Mouse (Mus musculus) testis, adult 2 months (tissue): ENCODE results near the gene Ripor2. TPM values are rescaled to one million over a fixed set of nuclear protein-coding genes. Genes with fewer than 3 reads are reported as not detected.

Experiments used
- H3K27ac ChIP-seq: fragments of 200-500 bp; 2 replicates; pipeline ENCODE4 v1.5.1; 2012; ENCODE audit warnings: low read depth, low read length; ENCODE audit not compliant: control insufficient read depth, insufficient read depth
- H3K27me3 ChIP-seq: fragments of 200-500 bp; 2 replicates; pipeline ENCODE4 v1.6.1; 2012; ENCODE audit warnings: mild to moderate bottlenecking, low read length, moderate library complexity; ENCODE audit not compliant: control insufficient read depth, insufficient read depth
- H3K36me3 ChIP-seq: fragments of 200-500 bp; 2 replicates; pipeline ENCODE4 v1.6.1; 2012; ENCODE audit warnings: mild to moderate bottlenecking, low read length; ENCODE audit not compliant: control insufficient read depth, insufficient read depth
- H3K4me1 ChIP-seq: fragments of 200-500 bp; 2 replicates; pipeline ENCODE4 v1.6.1; 2012; ENCODE audit warnings: low read length; ENCODE audit not compliant: control insufficient read depth, insufficient read depth
- H3K4me3 ChIP-seq: fragments of 200-500 bp; 2 replicates; pipeline ENCODE4 v1.5.1; 2012; ENCODE audit warnings: low read depth, mild to moderate bottlenecking, low read length, moderate library complexity, mixed read lengths; ENCODE audit not compliant: control insufficient read depth
- CTCF ChIP-seq: fragments of 200-500 bp; IDR thresholded peaks from 2 replicates; pipeline ENCODE4 v1.5.1; 2012; ENCODE audit warnings: low read depth, mild to moderate bottlenecking, inconsistent platforms, low read length, moderate library complexity; ENCODE audit not compliant: control insufficient read depth, insufficient read depth, insufficient replicate concordance
- POLR2A ChIP-seq: fragments of 200-500 bp; IDR thresholded peaks from 2 replicates; pipeline ENCODE4 v1.6.1; 2012; ENCODE audit warnings: low read depth, mild to moderate bottlenecking, inconsistent platforms, low read length, moderate library complexity; ENCODE audit not compliant: control insufficient read depth
- polyA plus RNA-seq: library from polyadenylated mRNA; depleted of rRNA; stranded (reverse); fragments of >200 nt; gene quantifications from 2 replicates; pipeline ENCODE4 v1.2.3, GENCODE M21; 2012

Ripor2 gene
- polyA plus RNA-seq, 1 experiment, result 2.1 TPM

DNA sequence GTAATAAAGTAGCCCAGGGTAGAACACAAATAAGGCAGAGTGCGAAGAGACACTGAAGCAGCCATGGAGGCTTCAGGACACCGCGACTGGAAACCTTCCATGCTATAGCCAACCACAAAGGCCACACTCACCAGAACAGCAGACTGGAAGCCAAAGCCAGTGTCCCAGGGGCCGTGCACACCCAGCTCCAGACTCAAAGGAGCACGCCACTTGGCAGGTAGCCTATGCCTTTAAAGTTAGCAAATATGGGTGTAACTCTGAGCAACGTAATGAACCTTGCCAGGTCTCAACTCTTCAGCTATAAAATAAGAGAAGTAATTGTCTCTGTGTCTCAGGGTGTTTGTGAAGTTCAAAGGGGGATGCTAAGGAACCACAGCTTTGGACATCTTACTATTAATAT lies 2.9 kb downstream of the Ripor2 start:
- Histone ChIP-seq H3K27ac (no peak overlapping the region), H3K36me3 (no peaks in the 10 kb centered on the region), H3K4me3 (no peak overlapping the region), H3K4me1 (no peaks in the 10 kb centered on the region), H3K27me3 (no peaks in the 10 kb centered on the region)
- no peak for TF ChIP-seq CTCF
- no peak for TF ChIP-seq POLR2A

DNA sequence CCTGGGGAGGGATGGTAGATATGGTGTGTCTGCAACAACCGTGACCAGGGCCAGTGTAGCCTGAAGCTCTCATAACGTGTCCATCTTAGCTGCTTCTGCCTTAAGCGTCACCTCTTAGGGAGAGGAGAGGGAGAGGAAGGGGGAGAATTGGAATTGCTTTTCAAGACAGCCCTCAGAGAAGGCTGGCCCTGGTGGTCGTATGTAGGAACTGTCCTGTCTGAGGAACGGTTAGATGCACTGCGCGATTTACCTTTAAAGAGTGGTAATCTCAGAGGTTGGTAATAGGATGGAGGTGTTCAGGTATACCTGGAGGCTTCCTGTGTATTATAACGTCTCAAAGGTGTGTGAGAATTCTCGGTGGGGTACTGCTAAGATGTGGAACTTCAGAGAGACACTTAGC lies 3.4 kb downstream of the Ripor2 start:
- no peak for TF ChIP-seq CTCF
- no peak for TF ChIP-seq POLR2A
- H3K4me3 ChIP-seq, result no peak overlapping the region
- H3K27ac ChIP-seq, result no peak overlapping the region
- H3K27me3 ChIP-seq, result no peaks in the 10 kb centered on the region
- no peaks in the 10 kb centered on the region for H3K4me1 ChIP-seq
- no peaks in the 10 kb centered on the region for H3K36me3 ChIP-seq

DNA sequence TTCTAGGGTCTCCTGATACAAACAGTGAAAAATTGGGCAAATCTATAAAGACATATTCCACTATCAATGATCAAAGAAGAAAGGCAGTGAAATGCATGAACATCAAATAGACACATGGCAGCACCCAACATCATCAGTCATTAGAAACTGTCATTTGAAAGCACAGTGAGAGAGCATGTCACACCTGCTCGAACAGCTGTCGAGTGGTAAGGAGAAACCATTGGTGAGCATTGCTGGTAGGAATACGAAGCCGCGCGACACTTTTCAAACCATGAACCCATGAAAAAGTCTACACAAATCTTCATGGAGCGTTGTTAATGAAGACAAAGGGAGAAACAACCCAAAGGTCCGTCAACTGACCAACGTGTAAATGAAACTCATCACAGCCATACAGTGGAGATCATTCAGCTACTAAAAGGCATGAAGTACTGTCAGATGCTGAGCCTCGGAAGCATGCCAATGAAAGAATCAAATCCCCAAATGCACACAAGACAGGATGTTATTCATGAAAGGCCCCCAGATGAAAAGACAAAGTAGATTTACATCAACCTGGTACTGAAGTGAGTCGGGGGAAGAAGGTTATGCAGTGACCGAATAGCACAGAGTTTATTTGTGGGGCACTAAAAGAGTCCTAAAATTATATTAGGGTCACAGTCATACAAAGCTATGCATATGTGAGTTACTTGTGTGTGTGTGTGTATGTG lies 5.4 kb downstream of the Ripor2 start:
- Histone ChIP-seq H3K27me3 (no peaks in the 10 kb centered on the region), H3K36me3 (no peaks in the 10 kb centered on the region), H3K4me1 (no peaks in the 10 kb centered on the region), H3K4me3 (no peak overlapping the region), H3K27ac (no peak overlapping the region)
- no peak for TF ChIP-seq POLR2A
- no peak for TF ChIP-seq CTCF

DNA sequence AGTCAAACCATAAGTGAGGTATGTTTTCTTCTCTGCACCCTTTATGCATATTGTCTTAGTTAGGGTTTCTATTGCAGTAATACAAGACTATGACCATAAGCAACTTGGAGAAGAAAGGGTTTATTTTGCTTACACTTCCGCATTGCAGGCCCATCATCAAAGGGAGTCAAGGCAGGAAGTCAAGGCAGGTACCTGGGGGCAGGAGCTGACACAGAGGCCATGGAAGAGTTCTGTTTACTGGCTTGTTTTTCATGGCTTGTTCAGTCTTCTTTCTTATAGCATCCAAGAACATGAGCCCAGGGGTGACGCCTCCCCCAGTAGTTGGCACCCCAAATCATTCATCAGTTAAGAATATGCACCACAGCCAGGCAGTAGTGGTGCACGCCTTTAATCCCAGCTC lies 6.6 kb downstream of the Ripor2 start:
- no peaks in the 10 kb centered on the region for H3K36me3 ChIP-seq
- TF ChIP-seq CTCF, result no peak
- TF ChIP-seq POLR2A, result no peak
- H3K4me3 ChIP-seq, result no peak overlapping the region
- no peaks in the 10 kb centered on the region for H3K27me3 ChIP-seq
- H3K27ac ChIP-seq, result no peak overlapping the region
- H3K4me1 ChIP-seq, result no peaks in the 10 kb centered on the region

DNA sequence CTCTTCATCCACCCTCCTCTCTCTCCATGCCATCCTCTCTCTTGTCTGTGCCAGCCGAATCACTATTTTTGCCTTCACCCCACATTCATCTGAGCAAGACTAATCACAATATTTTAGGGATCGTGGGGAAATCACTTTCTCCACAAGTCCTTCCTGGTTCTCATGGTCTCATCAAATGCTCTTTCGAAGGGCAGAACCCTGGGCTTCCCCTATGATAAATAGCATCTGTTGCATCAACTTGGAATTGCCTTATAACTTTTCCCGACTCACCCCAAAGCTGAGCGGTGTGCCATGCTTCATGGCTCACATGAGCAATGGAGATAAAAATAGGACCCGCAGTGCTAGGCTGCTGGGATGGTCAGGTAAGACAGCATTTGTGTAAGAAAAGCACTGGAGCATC lies 9.7 kb downstream of the Ripor2 start:
- no peak for TF ChIP-seq CTCF
- TF ChIP-seq POLR2A, result no peak
- no peak overlapping the region for H3K27ac ChIP-seq

DNA sequence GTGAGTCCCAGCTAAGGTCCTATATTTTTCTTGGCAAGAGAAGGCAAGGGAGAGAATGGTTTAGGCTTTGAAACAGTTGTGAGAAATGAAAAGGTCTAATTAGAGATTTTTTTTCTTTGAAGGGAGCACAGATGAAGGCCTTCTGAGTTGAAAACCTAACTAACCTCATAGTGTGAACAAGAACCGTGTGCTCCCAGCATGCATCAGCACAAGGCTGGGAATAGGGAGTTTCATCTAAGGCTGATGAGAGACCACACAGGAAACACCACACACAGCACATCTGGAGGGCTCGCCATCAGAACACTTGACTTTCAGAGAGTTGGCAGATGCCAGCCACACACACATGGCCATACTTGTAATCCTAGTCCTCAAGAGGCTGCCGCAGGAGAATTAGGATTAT lies 12.3 kb downstream of the Ripor2 start:
- no peak overlapping the region for H3K27ac ChIP-seq
- H3K4me1 ChIP-seq, result no peaks in the 10 kb centered on the region
- TF ChIP-seq POLR2A (no peak), CTCF (no peak)
- no peaks in the 10 kb centered on the region for H3K27me3 ChIP-seq
- H3K4me3 ChIP-seq, result no peak overlapping the region
- H3K36me3 ChIP-seq, result no peaks in the 10 kb centered on the region

More for the DNA sequence above, 9.7 kb downstream of the Ripor2 start:
- Histone ChIP-seq H3K4me1 (no peaks in the 10 kb centered on the region), H3K36me3 (no peaks in the 10 kb centered on the region), H3K4me3 (no peak overlapping the region), H3K27me3 (no peaks in the 10 kb centered on the region)

DNA sequence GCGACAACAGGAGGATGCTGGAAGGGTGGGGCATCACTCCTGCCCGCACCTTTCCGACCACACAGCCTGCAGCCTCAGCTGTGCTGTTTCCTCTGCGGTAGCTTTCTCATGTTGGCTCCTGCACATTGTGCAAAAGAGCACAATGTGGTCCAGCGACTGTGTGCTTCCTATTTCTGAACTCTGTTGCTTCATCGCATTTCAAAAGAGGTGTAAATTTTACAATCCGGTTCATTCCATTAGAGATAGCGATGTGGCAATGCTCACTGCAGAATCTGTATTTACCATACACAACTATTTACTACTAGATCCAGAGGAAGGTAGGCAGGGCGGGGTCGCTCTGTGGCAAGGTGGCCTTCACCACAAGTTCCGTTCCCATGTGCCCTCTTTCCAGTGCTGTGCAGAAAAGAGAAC lies 17.6 kb downstream of the Ripor2 start:
- no peak for TF ChIP-seq POLR2A
- no peak for TF ChIP-seq CTCF
- Histone ChIP-seq H3K27ac (no peak overlapping the region), H3K4me1 (peaks cover 4% of the 10 kb centered on the region), H3K4me3 (no peak overlapping the region), H3K36me3 (no peaks in the 10 kb centered on the region), H3K27me3 (no peaks in the 10 kb centered on the region; the same call in 1 of the 2 replicates)

DNA sequence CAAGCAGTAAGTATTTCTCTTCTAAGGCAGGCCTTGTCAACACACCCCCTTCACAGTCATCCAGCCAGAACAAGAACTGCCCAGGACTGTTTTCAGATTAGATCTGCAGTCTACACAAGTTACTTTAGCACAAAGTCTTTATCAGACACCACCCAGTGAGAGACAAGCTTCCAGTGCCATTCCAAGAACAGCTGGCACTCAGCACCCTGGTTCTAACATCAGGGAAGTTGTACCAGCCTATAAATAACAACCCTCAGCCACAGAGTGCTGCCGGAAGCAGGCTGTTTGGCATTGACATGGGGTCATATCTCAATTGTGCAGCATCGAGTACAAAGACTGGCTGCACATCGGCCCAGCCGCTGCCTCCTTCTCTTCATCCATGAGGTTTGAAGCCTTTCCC lies 21.0 kb downstream of the Ripor2 start:
- H3K4me3 ChIP-seq, result no peak overlapping the region
- H3K36me3 ChIP-seq, result no peaks in the 10 kb centered on the region
- no peaks in the 10 kb centered on the region; the same call in 1 of the 2 replicates for H3K27me3 ChIP-seq
- TF ChIP-seq POLR2A, result no peak
- no peak for TF ChIP-seq CTCF
- peaks cover 4% of the 10 kb centered on the region for H3K4me1 ChIP-seq
- no peak overlapping the region for H3K27ac ChIP-seq
